Mouse (Mus musculus): ENCODE measurements at regions not wholly inside any gene's neighbourhood (a gene's known extent, or its start where the extent isn't known, plus 50 kb on each side); places are given as distances from the start of the nearest gene placed in this dataset.

DNA sequence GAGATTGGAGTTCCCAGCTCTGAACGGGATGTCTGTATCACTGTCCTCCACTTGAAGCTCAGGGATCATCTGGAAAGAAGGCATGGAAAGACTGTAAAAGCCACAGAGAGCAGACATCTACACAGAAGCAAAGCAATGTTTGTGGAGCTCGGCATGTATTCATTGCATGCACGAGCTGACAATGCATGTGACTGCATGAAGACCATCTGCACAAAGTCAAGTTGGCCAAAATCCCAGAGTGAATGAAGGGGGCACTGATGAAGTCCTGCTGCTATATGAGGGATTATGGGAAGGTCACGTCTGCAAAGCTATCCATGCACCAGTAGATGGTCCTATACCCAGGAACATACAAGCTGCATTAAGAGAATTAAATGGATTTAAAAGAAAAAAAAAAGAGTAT is 317.6 kb upstream of the Sox9 start:
- intact Hi-C loops (cut with DNase I) = no loop called here
- no peak for DNase-seq (ENCODE audit: low spot score)

DNA sequence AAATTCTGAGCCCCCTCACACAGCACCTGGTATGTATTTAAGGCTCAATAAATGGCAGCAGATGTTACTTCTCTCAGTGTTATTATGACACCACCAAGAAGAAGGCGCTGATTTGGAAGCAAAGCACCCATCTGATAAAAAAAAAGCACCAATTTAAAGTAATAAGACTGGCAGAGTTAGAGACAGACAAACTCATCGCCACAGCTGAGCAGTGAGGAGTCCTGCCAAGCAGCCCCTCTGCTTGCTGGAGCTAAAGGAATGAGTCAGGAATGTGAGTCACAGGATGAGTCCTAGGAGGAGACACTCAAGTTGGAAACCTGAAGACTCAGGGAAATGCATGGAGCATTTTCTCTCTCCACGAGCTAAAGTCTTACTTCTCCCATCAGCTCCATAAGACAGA is 311.7 kb upstream of the Sox9 start:
- intact Hi-C loops (cut with DNase I) = no loop called here
- no peak for DNase-seq (ENCODE audit: low spot score)

DNA sequence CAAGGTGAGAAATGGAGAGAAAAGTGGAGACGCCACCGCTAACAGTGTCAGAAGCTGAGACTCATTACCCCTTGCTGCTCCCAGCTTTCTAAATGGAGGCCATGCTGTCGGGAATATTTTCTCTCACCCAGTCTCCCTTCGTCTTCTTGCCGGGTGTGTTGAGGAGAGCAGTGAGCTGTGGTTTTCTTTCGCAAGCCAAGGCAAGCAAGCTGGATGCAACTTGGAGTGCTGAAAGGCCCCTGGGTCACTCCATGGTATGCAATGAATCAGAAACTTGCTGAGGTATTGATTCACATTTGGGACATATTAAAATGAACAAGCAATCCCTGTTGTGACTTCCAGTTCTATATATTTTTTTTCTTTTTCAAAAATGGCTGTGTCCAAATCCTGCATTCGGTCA is 308.8 kb upstream of the Sox9 start:
- intact Hi-C loops (cut with DNase I) = no loop called here

DNA sequence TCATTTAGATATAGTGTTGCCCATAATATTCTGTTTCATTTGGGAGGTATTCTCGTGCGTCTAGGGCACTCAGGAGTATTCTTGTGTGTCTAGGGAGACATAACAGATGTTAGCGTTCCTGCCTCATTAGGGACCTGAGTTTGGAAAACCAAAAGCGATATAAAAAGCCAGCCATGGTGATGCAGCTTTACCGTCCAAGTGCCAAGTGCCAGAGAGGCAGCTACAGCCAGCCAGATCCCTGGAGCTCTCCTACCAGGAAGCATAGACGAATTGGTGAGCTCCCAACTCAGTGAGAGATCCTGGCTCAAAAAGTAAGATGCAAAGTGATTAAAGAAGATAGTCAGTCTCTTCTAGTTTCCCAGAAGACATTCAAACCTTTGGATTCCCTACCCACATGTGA is 308.3 kb upstream of the Sox9 start:
- intact Hi-C loops (cut with DNase I) = no loop called here

More for the DNA sequence above, 308.8 kb upstream of the Sox9 start:
- no peak for DNase-seq (ENCODE audit: low spot score)

DNA sequence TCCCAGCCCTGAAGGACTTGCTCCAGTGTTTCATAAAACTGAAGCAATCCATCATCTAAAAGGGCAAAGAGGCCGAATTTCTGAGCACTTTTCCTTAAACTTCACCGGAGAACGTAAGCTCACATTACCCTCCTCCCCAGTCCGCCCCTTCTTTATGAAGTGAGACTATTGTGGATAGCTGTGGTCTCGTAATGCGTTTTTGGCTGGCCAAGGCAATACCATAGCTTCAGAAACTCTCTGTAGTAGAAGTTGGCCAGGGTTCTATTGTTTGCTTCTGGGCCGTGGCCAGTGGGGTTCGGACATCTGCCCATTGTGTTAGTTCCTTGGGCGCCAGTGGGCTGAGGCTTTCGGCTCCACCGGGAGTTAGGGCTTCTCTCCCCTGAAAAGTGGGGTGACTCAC is 301.7 kb upstream of the Sox9 start:
- intact Hi-C loops (cut with DNase I) = no loop called here

More for the DNA sequence above, 308.3 kb upstream of the Sox9 start:
- no peak for DNase-seq (ENCODE audit: low spot score)

DNA sequence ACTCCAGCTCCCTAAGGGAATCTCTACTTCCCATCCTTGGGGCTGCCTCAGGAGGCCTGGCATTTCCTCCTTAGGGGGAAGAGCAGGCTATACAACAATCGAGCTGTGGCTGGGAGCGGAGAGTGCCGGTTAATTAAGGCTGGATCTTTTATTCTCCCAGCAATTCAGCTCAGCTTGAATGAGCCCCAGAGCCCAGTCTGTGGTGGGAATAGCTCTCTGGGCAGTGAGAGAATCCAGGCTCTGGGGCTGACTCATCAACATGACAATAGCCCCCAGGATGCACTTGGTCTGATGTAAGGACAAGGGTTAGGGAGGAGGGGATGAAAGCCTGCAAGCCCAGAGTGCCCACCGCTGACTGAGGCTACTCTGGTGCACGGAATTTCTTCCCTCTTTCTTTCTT is 280.2 kb upstream of the Sox9 start:
- intact Hi-C loops (cut with DNase I) = no loop called here
- no peak for DNase-seq (ENCODE audit: low spot score)

More for the DNA sequence above, 301.7 kb upstream of the Sox9 start:
- no peak for DNase-seq (ENCODE audit: low spot score)

DNA sequence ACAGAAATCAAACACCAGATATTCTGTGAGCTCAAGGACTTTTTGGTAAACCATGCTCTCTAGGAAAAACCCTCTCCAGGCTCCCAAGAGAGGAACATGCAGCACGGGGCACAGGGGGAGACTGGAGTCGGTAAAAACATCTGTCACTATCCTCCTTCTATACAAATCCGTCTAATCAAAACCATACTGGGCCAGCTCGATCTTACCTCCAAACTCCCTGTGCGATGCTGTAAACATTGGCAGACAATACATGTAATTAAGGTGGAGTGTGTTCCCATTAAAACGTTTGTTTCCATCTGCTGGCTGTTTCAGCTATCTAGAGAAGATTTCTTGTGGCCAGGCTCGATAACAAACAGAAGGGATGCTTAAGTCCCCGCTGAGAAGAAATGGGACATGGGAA is 262.9 kb upstream of the Sox9 start:
- intact Hi-C loops (cut with DNase I) = no loop called here
- no peak for DNase-seq (ENCODE audit: low spot score)

DNA sequence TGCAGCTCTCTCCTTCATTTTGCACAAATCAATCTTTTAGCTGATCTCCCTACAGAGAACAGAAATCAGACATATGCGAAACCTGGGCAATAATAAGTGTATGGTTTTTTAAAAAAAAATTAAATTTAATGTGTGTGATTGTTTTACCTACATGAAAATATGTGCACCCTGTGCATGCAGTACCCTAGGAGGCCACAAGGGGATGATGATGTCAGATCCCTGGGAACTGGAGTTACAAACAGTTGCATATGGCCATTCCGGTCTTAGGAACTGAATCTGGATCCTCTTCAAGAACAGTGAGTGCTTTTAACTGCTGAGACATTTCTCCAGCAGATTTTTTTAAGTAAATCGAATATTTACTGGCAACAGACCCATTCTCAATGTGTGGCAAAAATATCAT is 257.0 kb upstream of the Sox9 start:
- DNase-seq (ENCODE audit: low spot score) = no peak
- intact Hi-C loops (cut with DNase I) = no loop called here

DNA sequence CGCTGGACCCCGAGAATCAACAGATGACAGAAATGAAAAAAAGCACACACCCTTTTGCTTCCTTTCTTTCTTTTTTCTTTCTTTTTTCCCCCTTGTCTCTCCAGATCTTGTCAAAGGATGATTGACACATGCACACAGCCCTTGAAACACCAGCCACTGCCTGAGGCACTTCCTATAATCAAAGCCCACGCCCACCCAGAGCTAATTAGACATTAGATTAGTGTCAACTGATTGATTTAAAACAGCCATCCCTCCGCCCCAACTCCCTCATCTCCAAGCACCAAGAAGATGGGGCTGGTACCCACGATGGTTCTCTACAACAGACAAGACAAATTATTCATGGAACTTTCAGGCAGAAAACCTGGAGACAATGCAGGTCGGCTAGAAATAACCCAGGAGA is 239.5 kb upstream of the Sox9 start:
- no peak for DNase-seq (ENCODE audit: low spot score)

DNA sequence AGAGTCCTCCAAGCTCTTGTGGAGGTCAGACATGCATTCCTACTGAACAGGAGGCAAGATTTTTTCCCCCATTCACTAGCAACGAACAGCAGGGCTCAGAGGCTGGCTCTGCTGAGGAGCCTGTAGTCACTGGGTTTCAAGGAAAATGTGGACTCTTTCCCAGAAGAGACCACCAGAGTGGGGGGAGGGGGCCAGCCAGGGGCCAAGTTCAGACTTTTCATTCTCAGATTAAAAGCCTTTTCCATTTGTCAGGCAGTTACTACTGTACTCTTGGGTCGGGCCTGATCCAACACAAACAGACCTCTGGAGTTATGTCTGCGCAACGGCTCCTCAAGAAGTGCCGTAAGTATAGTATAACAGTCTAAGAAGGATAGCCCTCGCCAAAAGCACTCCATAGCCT is 238.6 kb upstream of the Sox9 start:
- DNase-seq (ENCODE audit: low spot score) = no peak
- intact Hi-C loops (cut with DNase I) = no loop called here

More for the DNA sequence above, 239.5 kb upstream of the Sox9 start:
- intact Hi-C loops (cut with DNase I) = no loop called here

DNA sequence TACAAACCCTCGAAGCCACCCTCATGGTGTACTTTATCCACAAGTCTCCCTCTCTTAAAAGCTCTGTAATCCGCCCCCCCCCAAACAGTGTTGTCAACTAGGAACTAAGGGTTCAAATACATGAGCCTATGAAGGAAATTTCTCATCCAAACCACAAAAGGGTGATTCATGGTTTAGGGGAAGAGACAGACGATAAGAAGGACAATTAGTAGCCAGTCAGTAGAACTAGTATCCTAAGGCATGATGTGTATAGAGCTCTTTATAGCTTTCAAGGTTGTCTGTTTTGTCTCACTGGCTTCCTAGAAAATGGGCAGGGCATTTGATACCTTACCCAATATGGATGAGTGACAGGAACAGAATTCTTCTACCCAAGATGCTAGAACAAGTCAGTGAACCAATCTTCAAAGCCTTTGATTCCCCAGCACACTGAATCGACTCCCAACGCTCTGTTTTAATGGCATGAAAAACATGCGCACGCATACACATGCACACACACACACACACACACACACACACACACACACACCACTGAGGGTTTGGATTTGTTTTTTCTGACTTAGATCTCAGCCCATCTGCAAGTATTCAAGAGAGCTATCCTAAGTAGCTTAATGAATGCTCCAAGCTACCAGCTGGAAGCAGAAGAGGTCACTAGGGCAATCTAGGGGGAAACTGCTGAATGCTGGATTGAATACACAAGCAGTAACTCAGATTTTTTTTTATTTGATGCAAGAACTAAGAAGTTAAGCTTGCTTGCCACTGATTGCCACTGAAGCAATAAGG is 236.6 kb upstream of the Sox9 start:
- intact Hi-C loops (cut with DNase I) = no loop called here
- no peak for DNase-seq (ENCODE audit: low spot score)

DNA sequence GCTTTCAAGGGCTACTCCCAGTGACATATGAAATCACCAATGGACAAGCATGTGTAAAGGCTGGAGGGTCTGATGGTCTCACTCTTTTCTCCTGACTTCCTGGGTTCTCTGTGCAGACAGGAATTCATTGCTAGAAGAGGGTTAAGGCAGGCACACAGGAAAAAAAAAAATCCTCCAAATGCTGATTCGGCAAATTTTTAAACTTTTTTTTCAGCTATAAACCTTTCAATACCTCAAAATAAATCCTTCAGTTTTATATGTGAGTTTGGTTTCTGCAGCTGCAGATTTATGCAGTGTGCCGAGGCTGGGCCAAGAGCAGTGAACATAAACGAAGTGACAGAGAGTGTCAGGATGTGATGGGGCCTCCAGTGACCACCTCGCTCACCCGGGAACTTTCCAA is 235.9 kb upstream of the Sox9 start:
- no peak for DNase-seq (ENCODE audit: low spot score)
- intact Hi-C loops (cut with DNase I) = no loop called here

DNA sequence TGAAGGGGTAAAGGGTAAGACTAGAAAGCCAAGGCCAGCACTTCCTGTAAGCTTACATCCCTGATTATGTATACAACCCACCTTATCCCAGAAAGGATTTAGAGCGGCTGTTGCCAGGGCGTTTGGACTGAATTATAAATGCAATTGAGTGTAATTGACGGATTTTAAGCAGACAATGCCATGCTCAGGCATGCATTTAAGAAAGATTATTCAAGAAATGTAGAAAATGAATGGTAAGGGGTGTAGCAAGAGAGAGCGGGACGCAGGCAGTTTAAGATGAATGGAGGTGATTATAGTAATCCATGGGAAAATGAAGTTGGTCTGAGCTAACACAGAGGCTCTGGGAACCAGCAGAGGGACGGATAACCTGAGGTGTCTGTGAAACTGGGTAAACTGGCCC is 229.2 kb upstream of the Sox9 start:
- no peak for DNase-seq (ENCODE audit: low spot score)
- intact Hi-C loops (cut with DNase I) = no loop called here

DNA sequence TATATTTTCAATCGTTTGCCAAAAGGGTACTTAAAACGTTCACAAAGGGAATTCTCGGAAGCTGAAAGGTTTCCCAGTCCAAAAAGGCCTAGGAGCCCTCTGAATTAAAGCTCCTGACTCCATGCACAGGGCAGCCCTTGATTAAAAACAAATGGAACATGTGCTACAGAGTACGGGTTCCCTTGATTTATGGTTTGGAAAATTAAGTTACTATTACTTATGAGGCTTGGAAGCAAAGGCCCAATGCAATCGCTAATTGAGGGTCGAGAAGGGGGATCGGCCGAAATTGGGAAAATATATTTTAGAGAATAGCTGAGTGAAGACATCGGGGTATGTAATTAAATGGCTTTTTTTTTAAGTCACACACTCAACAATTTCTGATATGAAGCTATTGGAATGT is 219.0 kb upstream of the Sox9 start:
- no peak for DNase-seq (ENCODE audit: low spot score)
- intact Hi-C loops (cut with DNase I) = no loop called here

DNA sequence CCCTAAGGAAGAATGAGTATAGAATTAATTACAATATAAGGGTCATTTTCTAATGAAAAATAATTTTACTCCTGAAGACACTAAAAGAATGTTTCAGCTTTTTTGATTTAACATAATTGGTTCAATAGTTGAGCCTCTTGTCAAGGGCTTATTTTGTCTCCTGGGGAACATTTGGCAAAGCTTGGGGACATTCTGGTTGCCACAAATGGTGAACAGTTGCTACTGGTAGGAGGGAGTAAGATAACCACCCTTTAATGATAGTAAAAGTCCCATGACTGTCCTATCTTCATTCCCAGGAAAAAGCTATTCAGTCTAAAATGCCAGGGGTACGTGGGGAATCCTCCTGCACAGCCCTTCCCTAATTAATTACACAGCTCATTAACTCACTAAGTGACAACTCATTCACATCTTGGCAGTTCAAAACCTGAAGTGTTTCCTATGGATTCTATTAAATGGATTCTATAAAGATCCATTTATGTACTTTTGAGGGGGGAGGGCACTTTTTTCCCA is 217.3 kb upstream of the Sox9 start:
- DNase-seq (ENCODE audit: low spot score) = no peak

DNA sequence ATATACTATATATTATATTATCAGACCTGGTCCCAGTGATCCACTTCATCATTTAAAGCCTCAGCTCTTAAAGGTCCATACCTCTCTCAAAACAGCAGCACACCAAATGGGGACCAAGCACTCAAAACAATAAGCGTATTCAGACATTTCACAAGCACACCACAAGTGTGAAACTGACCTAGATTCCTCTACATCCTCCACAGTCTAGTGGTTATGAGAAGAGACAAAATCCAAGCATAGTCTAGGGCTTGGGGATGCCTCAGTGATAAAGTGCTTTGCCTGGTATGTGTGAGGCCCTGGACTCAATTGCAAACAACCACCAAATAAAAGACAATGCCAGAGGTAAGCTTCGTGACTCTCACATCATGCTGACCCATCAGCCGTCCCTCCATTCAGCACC is 216.0 kb upstream of the Sox9 start:
- no peak for DNase-seq (ENCODE audit: low spot score)
- intact Hi-C loops (cut with DNase I) = no loop called here

More for the DNA sequence above, 217.3 kb upstream of the Sox9 start:
- intact Hi-C loops (cut with DNase I) = no loop called here

DNA sequence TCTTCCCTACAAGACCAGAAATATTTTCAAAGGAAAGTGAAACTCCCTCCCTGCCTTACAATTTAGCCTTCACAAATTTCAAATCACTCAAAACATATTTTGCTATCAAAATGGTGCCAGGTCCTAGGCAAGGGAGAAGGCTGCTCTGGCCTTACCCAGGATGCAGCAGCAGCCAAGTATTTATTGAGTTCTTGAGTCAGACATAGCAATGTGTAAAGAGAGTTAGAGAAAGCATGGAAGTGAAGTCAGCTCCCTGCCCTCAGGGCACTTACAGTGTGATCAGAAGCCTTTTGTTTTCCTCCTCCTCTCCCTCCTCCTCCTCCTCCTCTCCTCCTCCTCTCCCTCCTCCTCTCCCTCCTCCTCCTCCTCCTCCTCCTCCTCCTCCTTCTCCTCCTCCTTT is 194.6 kb upstream of the Sox9 start:
- DNase-seq (ENCODE audit: low spot score) = no peak
- intact Hi-C loops (cut with DNase I) = no loop called here

DNA sequence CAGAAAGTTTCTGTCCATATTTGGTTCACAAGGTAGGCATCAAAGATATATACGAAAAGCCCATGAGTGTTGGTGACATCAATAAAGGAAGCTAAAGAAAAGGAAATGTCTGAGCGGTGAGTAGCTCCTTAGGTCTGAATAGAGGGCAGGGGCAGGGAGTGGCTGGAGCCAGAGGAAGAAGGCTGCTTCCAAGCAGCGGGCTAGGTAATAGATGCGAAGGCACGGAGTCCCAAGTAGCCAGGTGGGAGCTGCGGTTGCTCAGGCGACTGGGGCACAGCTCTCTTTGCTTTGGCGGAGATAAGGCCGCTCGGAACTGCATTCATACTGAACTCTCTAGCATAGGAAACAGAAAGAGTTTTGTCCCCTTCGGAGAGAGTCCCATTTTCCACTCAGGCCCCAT is 193.9 kb upstream of the Sox9 start:
- intact Hi-C loops (cut with DNase I) = no loop called here
- no peak for DNase-seq (ENCODE audit: low spot score)

DNA sequence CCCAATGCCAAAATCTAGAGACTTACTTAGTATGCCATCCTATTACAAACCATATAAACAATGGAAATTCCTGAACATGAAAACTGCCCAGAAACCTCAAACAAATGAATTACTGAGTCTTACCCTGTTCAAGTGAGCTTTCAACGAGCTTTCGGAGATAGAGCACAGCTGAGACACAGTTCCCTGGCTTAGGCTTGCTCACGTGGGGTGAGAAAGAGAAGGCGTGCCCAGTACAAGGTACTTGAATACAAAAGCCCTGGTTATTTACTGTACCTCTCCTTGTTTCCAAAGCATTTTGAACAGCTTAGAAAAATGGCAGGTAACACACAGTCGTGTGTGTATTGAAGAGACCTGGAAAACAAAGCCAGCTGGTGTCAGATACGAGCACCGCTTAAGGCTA is 191.8 kb upstream of the Sox9 start:
- intact Hi-C loops (cut with DNase I) = no loop called here
- no peak for DNase-seq (ENCODE audit: low spot score)

DNA sequence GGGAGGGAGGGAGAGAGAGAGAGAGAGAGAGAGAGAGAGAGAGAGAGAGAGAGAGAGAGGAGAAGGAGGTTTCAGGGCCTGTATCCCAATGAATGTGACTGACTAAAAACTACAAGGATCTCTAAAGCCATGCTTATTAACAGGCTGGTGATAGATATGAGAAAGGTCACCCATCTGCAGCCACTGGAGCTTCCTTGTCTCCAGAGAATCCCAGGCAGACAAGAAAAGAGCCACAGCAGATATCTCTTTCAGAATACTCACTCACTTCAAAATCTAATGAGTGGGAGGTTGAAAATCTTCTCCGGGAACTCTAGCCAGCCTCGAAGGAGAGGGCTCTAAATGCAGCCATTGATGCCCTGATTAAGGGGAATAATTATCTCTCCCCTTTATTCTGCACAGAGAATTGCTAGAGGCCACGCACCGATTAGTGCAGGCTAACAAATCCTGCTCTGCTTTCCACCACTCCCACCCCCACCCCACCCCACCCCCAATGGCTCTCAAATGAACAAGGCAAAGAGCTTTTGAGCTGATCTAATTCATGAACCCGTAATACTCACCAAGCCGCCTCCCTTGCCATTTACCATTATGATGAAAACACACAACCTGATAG is 189.5 kb upstream of the Sox9 start:
- DNase-seq (ENCODE audit: low spot score) = no peak
- intact Hi-C loops (cut with DNase I) = no loop called here

DNA sequence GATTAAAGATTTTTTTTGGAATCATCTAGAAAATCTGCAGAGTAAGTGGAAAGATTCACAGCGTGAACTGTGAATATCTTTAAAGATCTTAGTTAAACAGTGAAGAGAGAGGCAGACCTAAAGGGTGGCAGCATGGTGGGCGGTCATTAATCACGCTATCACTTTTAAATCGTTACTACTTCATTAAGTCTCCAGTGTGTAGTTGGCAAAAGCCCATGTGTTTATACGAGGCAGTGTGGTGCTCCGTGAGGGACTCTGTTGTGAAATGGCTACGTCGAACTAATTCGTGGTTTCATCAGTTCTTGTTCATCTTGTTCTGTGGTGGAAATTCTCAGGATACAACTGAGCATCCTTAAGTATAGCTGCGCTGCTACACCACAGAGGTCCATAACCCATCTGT is 188.2 kb upstream of the Sox9 start:
- DNase-seq (ENCODE audit: low spot score) = no peak
- intact Hi-C loops (cut with DNase I) = no loop called here

DNA sequence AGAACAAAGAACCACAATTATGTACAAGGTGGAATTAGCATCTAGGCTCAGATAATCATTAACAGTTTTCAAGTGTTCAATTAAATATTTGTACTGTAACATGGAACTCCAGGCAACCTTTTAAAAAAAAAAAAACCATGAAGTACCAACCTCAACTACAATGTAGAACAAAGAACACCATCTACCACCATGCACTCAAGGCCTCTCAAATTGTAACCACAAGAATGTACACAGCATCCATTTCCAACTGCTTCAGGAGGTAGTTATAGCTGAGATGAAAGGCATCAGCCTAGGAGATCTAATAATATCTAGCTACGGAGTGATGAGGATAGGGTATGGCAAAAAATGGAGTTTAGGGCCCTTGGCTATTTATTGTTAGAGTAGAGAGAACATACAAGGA is 174.7 kb upstream of the Sox9 start:
- intact Hi-C loops (cut with DNase I) = no loop called here
- DNase-seq (ENCODE audit: low spot score) = no peak
